Mouse (Mus musculus) ovary, postnatal 36 days (tissue): Measurements from ENCODE around the gene Sox6.
A peak's percentile ranks its signal among the peaks of the same experiment; 100 is the strongest.

Experiments
- DNase-seq: peaks from one replicate; pipeline ENCODE4 v3.0.0; 2022; ENCODE audit warnings: low spot score, mixed read lengths

The Sox6 gene

DNA sequence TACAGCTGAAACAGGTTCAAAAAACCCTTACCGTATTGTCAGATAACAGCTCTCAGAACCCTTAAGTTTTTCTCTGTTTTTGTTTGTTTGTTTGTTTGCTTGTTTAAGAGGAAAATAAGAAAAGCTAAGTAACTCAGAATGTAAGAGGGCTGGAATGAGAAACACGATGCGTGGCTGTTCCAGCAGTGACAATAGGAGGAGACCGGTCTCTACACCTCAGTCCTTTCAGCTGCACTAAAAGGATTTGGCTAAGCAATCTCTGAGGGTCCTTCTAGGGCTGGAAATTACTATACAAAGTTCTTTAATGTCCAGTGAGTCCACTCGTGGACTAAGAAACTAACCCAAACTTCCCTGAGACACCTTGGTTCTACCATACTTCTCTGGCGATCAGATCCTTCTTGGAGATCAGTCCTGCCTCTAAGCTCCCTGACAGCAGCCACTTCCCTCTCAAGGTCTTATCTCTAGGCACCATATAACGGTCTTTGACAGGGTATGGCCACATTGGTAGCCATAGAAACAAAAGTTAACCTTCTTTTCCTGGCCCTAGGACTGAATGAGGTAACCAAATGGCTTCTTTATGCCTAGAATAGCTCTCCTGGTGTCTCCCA is 488.3 kb downstream of the Sox6 start:
- DNase-seq: no peak

DNA sequence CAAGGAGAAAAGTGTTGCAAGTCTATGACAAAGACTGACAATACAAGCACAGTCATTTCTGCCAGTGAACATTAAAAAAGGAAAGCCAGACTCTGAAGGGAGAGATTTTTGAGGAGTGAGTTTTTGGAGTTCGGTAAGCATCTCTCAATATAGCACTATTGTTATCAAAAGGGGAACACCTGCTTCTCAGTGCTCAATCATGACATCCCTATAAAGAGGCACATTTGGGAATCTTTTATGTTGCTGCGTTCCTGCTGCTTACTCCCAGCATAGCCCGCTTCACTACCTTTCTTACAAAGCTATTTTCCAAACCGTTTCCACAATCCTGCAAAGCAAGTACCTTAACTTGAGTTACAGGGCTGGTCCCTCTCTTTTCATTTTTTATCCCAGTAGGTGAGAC is 488.9 kb downstream of the Sox6 start:
- DNase-seq: no peak

- DNase-seq: no peak
Observed at GRCm38 (mm10) chr7:115545585-115546374, 492.8 kb downstream of the Sox6 start.

DNA sequence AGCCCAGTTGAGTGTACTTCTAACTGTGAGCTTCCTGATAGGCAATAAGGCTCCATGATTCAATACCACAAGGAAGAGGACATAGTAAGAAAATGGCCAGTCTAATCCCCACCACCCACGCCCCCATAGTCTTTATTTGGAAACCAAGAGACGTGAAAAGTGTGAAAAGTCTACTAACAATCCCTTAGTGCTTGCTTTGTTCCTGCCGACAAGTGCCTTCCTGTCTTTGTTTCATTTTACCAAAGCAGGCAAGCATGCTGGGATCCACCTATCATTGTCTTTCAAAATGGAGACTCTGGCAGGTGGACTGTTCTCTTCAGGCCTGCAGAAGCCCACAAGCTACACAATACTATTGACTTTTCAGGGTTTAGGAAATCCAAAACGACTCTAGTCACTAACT is 495.0 kb downstream of the Sox6 start:
- DNase-seq: no peak

DNA sequence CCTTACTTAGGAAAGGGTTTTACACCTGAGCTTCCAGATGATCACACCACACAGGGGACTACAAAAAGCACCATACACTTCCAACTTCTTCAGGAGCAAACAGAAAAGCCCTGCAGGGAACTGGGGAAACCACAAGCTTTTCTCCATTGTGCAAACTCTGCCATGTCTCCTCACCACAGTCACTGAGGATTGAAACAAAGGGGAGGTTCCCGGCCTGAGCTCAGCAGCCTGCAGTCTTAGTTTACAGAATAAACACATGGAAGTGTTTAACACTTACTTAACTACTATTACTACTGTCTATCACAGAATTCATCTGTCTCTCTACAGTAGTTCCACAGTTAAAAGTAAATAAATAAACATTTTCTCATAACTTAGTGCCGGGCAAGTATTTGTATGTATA is 498.3 kb downstream of the Sox6 start:
- DNase-seq: no peak

DNA sequence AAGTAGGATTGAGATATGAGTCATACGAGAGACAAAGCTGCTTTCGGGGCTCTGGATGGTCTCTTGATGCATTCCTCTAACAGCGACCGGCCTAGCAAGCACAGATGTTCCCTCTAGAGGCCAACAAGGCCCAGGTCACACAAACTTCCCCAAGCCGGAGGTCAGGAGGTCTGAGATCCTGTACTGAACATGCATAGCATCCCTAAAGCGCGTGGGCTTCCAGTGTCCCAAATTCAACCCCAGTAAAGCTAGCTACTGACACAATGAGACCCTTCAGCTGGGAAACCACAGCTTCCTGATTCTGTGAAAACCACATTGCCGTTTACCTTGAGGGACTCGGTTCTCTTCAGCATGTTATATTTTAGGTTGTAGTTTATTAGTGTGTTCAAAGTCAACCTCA is 499.6 kb downstream of the Sox6 start:
- no peak for DNase-seq

DNA sequence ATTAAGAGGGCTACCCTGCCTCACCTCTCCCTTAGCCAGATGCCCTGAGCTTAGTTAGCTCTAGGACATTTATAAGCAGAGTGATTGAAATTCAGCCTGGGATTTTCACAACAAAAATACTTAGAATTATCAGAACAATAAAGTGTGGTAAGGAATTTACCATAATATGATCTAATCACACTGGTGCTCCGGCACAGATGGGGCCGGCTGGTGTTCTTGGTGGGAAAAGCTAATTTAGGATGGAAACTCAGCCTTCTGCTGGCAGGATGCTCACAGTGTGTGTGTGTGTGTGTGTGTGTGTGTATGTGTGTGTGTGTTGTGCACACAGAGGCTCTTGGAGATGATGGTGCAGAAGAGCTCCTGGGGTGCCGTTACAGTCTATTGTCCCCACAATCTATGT is 501.0 kb downstream of the Sox6 start:
- DNase-seq: no peak

GRCm38 (mm10) chr7:115536521-115536920 is 502.1 kb downstream of the Sox6 start:
- no peak for DNase-seq

GRCm38 (mm10) chr7:115531875-115532274 is 506.7 kb downstream of the Sox6 start:
- DNase-seq: no peak

- DNase-seq: no peak
Observed at GRCm38 (mm10) chr7:115531217-115531616, 507.4 kb downstream of the Sox6 start.

GRCm38 (mm10) chr7:115517701-115518100 is 520.9 kb downstream of the Sox6 start:
- DNase-seq: no peak

DNA sequence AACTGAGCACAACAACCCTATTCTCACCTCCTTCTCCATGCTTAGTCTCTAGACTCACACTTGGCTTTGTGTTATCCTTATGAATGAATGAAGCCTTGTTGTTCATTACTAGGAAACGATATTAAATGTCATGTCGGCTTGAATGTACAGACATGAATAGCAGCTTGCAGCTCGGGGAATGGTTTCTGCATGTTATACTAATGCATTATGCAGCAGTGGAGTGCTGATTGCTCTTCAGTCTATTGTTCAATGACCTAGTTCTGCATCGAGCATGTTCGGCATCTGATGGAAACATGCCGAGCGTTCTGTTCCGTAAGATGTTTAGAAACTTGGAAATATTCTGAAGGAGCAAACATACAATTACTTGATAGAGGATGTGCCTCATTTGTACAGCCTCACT is 524.9 kb downstream of the Sox6 start:
- DNase-seq: no peak

DNA sequence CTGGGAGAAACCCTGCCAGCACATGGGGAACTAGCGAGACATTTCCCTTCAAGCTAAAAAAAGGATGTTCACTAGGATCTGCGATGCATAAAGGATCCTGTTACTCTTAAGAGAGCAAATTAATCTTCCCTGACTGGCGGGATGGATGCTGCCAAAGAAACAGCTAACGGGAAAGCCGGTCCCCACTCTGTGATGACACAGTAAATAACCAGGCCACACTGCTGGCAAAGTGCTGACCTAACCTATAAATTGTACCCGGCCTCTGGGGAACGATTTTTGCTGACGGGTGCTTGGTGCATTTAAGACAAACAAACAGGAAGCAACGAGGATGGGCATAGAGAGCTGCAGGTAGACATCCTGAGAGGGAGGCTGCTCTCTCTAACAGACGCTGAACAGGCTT is 526.8 kb downstream of the Sox6 start:
- no peak for DNase-seq

- no peak for DNase-seq
Observed at GRCm38 (mm10) chr7:115511091-115511490, 527.5 kb downstream of the Sox6 start.

DNA sequence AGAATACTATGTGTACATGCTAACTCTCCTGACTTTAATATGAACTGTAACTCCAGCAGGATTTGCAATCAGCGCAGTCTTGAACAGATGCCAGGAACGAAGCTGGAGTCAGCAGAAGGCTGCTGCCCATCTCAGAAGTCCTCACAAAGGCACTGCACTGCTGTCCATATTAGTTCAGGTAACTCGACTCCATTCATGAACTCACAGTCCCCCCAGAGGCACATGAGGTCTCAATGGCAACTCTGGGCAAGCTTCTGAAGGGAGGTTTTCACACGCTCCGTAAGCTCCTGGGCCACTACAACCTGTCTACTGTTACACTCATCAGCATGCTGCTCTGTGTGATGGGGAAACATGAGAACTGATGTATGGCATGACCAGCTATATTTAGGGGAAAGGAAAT is 528.6 kb downstream of the Sox6 start:
- no peak for DNase-seq

DNA sequence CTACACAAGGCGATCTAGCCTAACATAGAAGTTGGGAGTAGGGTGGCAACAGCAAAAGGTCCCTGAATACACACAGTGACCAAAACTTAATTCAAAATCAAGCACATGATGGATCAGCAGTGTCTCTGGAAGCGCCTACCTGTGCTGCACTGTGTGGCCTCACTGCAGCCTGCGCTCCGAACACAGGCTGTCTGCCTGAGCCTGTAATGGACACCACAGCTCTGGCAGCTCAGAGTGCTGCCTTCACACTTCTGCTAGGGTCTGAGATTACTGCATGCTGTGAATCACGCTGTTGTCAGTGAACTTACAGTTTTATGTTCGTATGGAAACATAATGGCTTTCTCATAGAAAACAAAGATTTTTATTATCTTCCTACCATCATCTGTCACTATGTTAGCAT is 532.2 kb downstream of the Sox6 start:
- DNase-seq: no peak

DNA sequence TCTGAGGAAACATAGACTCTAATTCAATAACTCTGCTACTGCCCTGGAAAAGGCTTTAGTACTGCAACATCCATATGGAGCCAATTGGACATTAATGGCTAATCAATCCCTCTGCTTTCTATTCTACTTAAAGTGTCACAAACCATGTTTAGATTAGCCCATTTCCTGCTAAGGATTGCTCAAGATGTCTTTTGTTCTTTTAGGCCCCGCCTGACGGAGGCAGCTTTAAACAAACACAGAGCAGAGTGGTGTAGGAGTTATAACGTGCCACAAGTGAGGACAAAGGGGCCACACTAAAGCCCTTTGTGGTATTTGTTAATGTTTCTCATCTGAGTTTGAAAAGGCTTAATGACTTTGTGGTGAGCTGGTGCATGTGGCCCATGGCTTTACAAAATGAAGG is 537.1 kb downstream of the Sox6 start:
- DNase-seq: no peak

GRCm38 (mm10) chr7:115500825-115501224 is 537.8 kb downstream of the Sox6 start:
- no peak for DNase-seq

DNA sequence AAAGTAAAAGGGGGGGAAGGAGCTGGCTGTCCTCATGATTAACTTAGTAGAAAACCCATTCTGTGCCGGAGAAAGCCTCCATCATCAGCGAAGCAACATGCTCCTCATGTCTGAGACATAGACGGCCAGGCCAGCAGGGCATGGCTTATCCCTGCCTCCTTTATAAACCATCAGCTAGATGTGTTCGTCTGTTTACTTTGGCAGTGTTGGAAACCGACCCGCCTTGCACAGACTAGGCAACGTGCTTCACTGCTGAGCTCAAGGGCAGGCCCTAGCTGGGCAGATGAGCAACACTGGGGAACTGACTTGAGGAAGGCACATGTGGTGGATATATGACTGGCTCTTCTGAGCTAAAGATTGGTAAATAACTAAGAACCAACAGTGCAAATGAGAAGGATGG is 538.4 kb downstream of the Sox6 start:
- peak; percentile 7 for DNase-seq

- DNase-seq: no peak
Observed at GRCm38 (mm10) chr7:115491721-115492120, 546.9 kb downstream of the Sox6 start.

DNA sequence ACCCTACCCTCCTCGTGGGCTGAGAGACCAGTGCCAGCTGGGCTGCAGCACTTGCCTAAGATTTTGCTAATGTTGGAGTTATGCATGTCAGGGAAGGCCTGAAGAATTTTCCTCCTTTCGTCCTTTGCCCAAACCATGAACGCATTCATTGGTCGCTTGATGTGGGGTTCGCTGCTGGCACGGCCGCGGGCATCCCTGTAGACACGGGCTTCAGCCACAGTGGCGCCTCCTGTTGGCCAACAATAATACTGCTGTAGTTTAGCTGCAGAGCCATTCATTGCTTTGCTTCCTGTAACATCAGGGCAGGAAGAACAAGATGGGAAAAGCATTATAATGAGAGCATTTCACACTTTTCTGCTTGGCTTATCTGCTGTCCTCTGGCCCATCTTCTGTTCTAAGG is 549.0 kb downstream of the Sox6 start:
- no peak for DNase-seq

GRCm38 (mm10) chr7:115486431-115486830 is 552.2 kb downstream of the Sox6 start:
- DNase-seq: no peak

DNA sequence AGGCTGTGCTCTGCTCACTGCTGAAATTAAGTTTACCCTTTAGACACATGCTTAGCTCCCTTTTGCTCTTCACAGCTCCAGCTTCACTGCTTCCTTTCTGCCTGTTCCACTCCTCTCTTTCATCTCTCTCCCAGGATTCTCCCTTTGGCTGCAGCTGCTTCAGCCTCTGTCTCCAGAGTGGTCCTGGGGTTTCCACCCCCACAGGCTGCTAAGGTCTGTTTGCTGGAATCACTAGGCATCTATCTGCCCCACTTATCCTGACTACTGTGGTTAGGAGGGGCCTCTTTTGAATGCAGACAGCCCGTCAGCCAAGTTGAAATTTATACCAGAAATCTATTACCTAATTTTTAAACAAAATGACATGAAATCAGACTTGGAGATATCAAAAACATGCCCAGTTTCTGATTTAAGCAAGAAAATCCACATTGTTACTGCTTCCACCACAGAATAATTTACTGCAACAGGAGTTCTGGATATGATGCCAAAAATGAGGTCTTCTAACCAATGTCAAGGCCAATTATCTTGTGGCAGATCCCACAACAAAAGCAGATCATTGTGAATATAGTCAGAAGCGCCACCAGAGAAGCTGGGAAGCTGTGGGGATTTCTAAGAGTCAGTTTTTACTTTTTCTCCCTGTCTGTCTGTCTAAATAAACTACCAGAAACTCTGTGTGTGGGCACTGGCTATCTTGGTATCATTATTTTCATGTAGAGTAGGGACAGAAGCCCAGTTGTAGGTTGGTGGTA is 552.8 kb downstream of the Sox6 start:
- DNase-seq: no peak
